Mouse (Mus musculus): ENCODE results near the gene Dctn3.

GRCm38 (mm10) chr4:41745021-41745420, 22.1 kb upstream of the Dctn3 start:
- no peak for TF ChIP-seq POLR2A (IDR thresholded peaks at IDR 0.05; ENCODE audit: borderline replicate concordance, insufficient read depth, low read length)
- TF ChIP-seq CTCF (IDR thresholded peaks at IDR 0.05; ENCODE audit: borderline replicate concordance, insufficient read depth, low read depth, low read length), result no peak
